Mouse (Mus musculus) frontal cortex, adult 2 months (tissue): ENCODE measurements around the gene Erich6b. TPM values are rescaled to one million over a fixed set of nuclear protein-coding genes. Genes with fewer than 3 reads are reported as not detected.

Experiments
- DNase-seq, 2 experiments: peaks; one replicate each; pipeline ENCODE4 v3.0.0; 2022; ENCODE audit warnings: low spot score in 1 of 2; ENCODE audit errors: extremely low spot score in 1 of 2
- polyA plus RNA-seq: library from polyadenylated mRNA; depleted of rRNA; stranded (reverse); fragments of >200 nt; gene quantifications from 2 replicates; pipeline ENCODE4 v1.2.3, GENCODE M21; 2012; rRNA removed

The Erich6b gene
- polyA plus RNA-seq, 1 experiment: not detected

DNA sequence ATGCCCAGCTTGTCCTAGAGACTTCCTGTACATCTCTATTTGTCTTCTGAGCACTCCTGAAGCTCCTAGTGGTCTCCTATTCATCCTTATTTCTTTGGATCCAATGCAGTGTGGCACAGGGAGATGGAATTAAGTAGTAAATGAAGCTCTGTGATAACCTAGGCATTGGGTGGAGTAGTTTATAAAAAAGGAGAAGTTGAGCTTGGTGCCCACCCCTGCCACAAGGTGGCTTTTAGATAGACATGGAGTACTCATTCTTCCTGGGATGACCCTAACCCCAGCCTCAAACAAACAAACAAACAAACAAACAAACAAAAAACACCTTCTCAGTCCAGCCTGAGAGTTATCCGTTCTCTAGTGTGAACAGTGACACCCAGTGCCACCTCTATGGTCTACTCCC lies 55.9 kb downstream of the Erich6b start:
- DNase-seq: no peak

GRCm38 (mm10) chr14:75706647-75707046 lies 64.6 kb downstream of the Erich6b start:
- no peak for DNase-seq

GRCm38 (mm10) chr14:75707771-75708170 lies 65.7 kb downstream of the Erich6b start:
- no peak for DNase-seq

- no peak for DNase-seq
Observed at GRCm38 (mm10) chr14:75708986-75709385, 66.9 kb downstream of the Erich6b start.

GRCm38 (mm10) chr14:75711731-75712130 lies 69.7 kb downstream of the Erich6b start:
- no peak for DNase-seq

- DNase-seq: peak in 1 of 2 experiments; percentile 33
Observed at GRCm38 (mm10) chr14:75712687-75713086, 70.6 kb downstream of the Erich6b start.

GRCm38 (mm10) chr14:75713661-75714060 lies 71.6 kb downstream of the Erich6b start:
- DNase-seq: no peak

GRCm38 (mm10) chr14:75716410-75716809 lies 74.4 kb downstream of the Erich6b start:
- DNase-seq: no peak

Other genes with a start within 250 kb of the Erich6b start
- 4.5 and 4.9 TPM in 2 replicates for gene Siah3, start 186.3 kb upstream of the Erich6b start, polyA plus RNA-seq
- not detected in 2 replicates for gene Spert, start 49.1 kb upstream of the Erich6b start, polyA plus RNA-seq
- gene Cog3, start 112.3 kb downstream of the Erich6b start, polyA plus RNA-seq: 22.5 and 24.9 TPM in 2 replicates
- 7.3 and 8.1 TPM in 2 replicates for gene Slc25a30, start 144.8 kb downstream of the Erich6b start, polyA plus RNA-seq
- gene Tpt1, start 202.8 kb downstream of the Erich6b start, polyA plus RNA-seq: 908 and 941 TPM in 2 replicates